Mouse (Mus musculus): ENCODE measurements around the gene Krt28.

DNA sequence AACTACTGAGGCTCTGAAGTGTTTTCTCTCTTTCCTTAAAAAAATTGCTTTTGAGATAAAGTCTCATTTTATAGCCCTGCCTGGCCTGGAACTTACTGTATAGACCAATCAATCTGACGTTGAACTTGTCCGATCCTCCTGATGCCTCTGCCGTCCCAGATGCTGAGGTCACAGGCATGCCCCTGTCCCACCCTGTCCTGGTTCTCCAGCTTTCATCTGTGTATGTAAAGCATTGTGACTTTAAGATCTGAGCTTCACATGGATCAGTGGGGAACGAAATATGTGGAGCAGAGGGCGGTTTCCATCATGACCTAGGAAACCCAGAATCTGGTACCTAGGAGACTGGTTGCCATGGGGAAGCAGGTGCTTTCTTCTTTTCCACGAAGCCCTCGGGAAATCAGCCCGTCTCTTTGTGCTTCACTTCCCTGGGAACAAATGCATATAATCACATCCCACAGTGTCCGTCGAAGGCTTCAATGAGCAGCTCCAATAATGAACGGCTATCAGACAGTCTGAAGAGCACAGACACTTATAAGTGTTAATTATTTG, 35.3 kb downstream of the Krt28 start:
- TF ChIP-seq CTCF (IDR thresholded peaks at IDR 0.05; ENCODE audit: low read depth) (no peak), EP300 (IDR thresholded peaks at IDR 0.05; ENCODE audit: low read depth) (no peak)

Measured in heart, postnatal 0 days (tissue).